Mouse (Mus musculus): ENCODE measurements at regions not wholly inside any gene's neighbourhood (a gene's known extent, or its start where the extent isn't known, plus 50 kb on each side); places are given as distances from the start of the nearest gene placed in this dataset.

DNA sequence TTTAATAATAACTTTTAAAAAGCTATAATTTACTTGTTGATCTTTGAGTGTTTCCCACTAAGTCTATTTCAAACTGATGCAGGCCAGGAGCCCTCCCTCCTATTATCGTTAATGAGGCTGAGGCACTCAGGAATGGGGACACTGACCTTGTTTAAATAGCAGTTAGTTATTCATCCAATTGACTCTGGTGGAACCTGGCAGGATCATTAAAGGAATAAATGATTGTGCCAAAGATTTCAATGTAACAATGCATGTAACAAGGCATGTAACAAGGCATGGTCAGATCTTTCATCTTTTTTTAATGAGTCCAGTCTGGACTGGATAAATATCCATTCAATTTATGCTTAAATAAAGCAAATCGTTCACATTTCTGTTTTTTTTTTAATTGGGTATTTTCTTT, 393.6 kb upstream of the Gm10800 start:
- H3K4me1 ChIP-seq (ENCODE audit: control insufficient read depth, insufficient read depth, low read length) = no peaks in the 10 kb centered on the region
- H3K36me3 ChIP-seq (ENCODE audit: control insufficient read depth, insufficient read depth, low read length) = no peaks in the 10 kb centered on the region
- H3K4me3 ChIP-seq (ENCODE audit: low read depth, low read length) = no peak overlapping the region
- DNase-seq (ENCODE audit: low spot score, missing footprints) (no peak), ATAC-seq (ENCODE audit: low FRiP score) (no peak)
- H3K4me2 ChIP-seq = no peak overlapping the region
- no peak overlapping the region for H3K27ac ChIP-seq (ENCODE audit: low read depth, low read length)
- H3K9ac ChIP-seq (ENCODE audit: low read length) = no peak overlapping the region
- H3K27me3 ChIP-seq (ENCODE audit: control insufficient read depth, insufficient read depth, low read length) = no peaks in the 10 kb centered on the region
- H3K9me3 ChIP-seq (ENCODE audit: control insufficient read depth, low read length) = no peaks in the 10 kb centered on the region
- 88% methylated on average over 2 of the region's 2 CpGs for WGBS

DNA sequence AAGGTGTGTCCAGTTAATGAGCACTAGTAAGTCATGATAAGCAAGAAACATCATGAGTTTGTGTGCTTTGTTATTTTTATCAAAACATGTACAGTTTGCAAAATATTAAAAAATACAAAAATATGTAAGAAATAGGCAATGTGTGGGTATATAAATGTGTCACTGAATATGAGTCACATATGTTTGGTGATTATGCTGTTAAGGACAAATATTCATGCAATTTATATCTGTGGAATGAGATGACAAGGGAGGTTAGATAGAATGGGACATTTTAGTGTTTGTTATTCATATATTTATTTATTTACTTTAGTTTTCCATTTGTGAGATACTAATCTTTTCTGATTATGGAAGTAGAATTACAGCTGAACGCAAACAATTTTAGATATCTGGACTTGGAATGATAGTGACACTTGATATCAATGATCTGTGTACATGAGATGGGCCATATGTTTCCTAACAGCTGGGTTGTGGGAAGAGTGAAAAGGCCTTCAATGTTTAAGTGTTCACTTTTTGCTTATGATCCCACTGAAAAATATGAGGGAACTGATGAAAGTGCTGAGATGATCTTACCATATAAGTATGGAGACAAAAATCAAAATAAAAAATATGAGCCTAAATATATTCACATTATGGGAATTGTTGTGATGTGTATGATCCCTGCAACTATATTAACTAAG, 379.6 kb upstream of the Gm10800 start:
- ATAC-seq (ENCODE audit: low FRiP score) (no peak), DNase-seq (ENCODE audit: low spot score, missing footprints) (peak; percentile 74)
- H3K9me3 ChIP-seq (ENCODE audit: control insufficient read depth, low read length) = no peaks in the 10 kb centered on the region
- no peak overlapping the region for H3K27ac ChIP-seq (ENCODE audit: low read depth, low read length)
- H3K4me2 ChIP-seq = no peak overlapping the region
- no peak overlapping the region for H3K4me3 ChIP-seq (ENCODE audit: low read depth, low read length)
- WGBS = 90% methylated on average over 1 of the region's 1 CpGs
- H3K4me1 ChIP-seq (ENCODE audit: control insufficient read depth, insufficient read depth, low read length) = no peaks in the 10 kb centered on the region
- no peaks in the 10 kb centered on the region for H3K36me3 ChIP-seq (ENCODE audit: control insufficient read depth, insufficient read depth, low read length)
- H3K27me3 ChIP-seq (ENCODE audit: control insufficient read depth, insufficient read depth, low read length) = no peaks in the 10 kb centered on the region
- H3K9ac ChIP-seq (ENCODE audit: low read length) = no peak overlapping the region

DNA sequence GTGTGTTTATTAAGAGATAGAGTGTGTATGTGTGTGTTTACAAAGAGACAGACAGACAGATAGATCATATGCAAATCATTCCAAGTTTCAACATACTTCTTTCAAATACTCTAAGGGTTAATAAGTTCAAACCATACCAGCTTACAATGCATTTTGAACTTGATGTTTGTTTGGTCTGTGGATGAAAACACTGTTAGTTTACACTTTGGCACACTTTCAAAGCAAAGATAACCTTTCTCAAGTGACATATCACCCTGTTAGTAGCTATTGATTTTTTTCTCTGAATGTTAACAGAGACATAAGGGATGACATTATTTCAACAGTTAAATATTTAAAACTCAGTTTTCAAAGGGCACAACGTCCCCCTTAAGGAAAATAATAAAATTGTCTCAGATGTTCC, 329.5 kb upstream of the Gm10800 start:
- Histone ChIP-seq H3K27me3 (ENCODE audit: control insufficient read depth, insufficient read depth, low read length) (no peaks in the 10 kb centered on the region), H3K9ac (ENCODE audit: low read length) (no peak overlapping the region), H3K9me3 (ENCODE audit: control insufficient read depth, low read length) (no peaks in the 10 kb centered on the region), H3K4me3 (ENCODE audit: low read depth, low read length) (no peak overlapping the region), H3K36me3 (ENCODE audit: control insufficient read depth, insufficient read depth, low read length) (no peaks in the 10 kb centered on the region), H3K4me2 (no peak overlapping the region), H3K27ac (ENCODE audit: low read depth, low read length) (no peak overlapping the region), H3K4me1 (ENCODE audit: control insufficient read depth, insufficient read depth, low read length) (no peaks in the 10 kb centered on the region)
- 60% methylated on average over 1 of the region's 1 CpGs for WGBS
- ATAC-seq (ENCODE audit: low FRiP score) (no peak), DNase-seq (ENCODE audit: low spot score, missing footprints) (no peak)

DNA sequence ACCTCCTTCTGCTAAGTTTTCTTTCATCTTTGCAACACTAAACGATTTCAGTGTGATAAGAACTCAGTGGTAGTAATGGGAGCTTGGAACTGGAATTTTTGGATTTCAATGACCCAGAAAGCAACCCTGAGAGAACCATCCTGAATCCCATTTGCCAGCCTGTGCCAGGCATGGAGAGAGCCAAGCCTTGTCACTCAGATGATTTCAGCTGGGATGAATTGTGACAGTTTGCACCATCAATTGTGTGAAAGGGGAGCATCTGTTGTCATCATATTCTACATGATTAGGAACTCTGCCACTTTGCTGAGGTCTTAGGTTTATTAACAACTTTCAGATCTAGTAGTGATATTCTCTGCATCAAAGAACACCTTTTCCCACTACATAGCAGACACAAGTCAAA, 328.4 kb upstream of the Gm10800 start:
- Histone ChIP-seq H3K27ac (ENCODE audit: low read depth, low read length) (no peak overlapping the region), H3K27me3 (ENCODE audit: control insufficient read depth, insufficient read depth, low read length) (no peaks in the 10 kb centered on the region), H3K9ac (ENCODE audit: low read length) (no peak overlapping the region), H3K4me3 (ENCODE audit: low read depth, low read length) (no peak overlapping the region), H3K4me2 (no peak overlapping the region), H3K36me3 (ENCODE audit: control insufficient read depth, insufficient read depth, low read length) (no peaks in the 10 kb centered on the region), H3K4me1 (ENCODE audit: control insufficient read depth, insufficient read depth, low read length) (no peaks in the 10 kb centered on the region), H3K9me3 (ENCODE audit: control insufficient read depth, low read length) (no peaks in the 10 kb centered on the region)
- WGBS = 76% methylated on average over 1 of the region's 1 CpGs
- ATAC-seq (ENCODE audit: low FRiP score) (no peak), DNase-seq (ENCODE audit: low spot score, missing footprints) (no peak)

DNA sequence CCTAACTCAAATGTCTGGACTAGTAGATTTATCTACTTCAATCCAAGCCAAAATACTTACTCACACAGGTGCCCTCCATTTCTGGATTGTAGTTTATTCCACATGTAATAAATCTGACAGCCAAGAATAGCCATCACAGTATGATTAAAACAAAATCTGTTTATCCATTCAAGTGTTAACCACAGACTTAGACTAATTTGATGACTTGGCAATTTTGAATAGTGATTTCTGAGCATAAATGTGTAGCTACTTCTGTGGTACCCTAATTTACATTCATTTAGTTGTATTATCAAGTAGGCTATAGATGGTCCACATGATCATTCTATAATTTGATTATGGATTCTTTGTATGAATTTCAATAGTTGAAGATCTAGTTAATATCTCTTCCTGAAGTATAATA, 287.5 kb upstream of the Gm10800 start:
- Histone ChIP-seq H3K9ac (ENCODE audit: low read length) (no peak overlapping the region), H3K9me3 (ENCODE audit: control insufficient read depth, low read length) (no peaks in the 10 kb centered on the region), H3K4me3 (ENCODE audit: low read depth, low read length) (no peak overlapping the region), H3K36me3 (ENCODE audit: control insufficient read depth, insufficient read depth, low read length) (no peaks in the 10 kb centered on the region), H3K27ac (ENCODE audit: low read depth, low read length) (no peak overlapping the region), H3K27me3 (ENCODE audit: control insufficient read depth, insufficient read depth, low read length) (no peaks in the 10 kb centered on the region), H3K4me2 (no peak overlapping the region), H3K4me1 (ENCODE audit: control insufficient read depth, insufficient read depth, low read length) (no peaks in the 10 kb centered on the region)
- DNase-seq (ENCODE audit: low spot score, missing footprints) (no peak), ATAC-seq (ENCODE audit: low FRiP score) (no peak)

Measured in midbrain, embryonic 11.5 days (tissue).